Mouse (Mus musculus): ENCODE data around the gene Rnf31. TPM values are rescaled to one million over a fixed set of nuclear protein-coding genes. Genes with fewer than 3 reads are reported as not detected.

Rnf31 gene
- total and polyA plus RNA-seq, 3 experiments, result 19.7 to 30.9 (median 27.5) TPM

- peak; percentile 93 to 96 for DNase-seq
- intact Hi-C loops (cut with DNase I), result loop anchor here (2.0 kb wide), 1 partner anchor 14 kb away; no protein-coding TSS in a partner anchor
- H3K36me3 ChIP-seq (ENCODE audit: control insufficient read depth, insufficient read depth, low read length), result peaks cover 4% of the 10 kb centered on the region; the same call in 1 of the 2 replicates
These were observed 669 bp upstream of the Rnf31 start, which contains the start of gene Psme2 for GRCm38 (mm10) chr14:55590748-55591330. Gene Psme2, minus strand, starts transcription at chr14:55591113.

GRCm38 (mm10) chr14:55592226-55592625, 718 bp downstream of the Rnf31 start:
- Histone ChIP-seq H3K27ac (peak overlapping the region; percentile 97), H3K36me3 (ENCODE audit: control insufficient read depth, insufficient read depth, low read length) (peaks cover 4% of the 10 kb centered on the region; the same call in 1 of the 2 replicates), H3K9ac (ENCODE audit: low read depth, low read length) (peak overlapping the region; percentile 98), H3K27me3 (ENCODE audit: control insufficient read depth, insufficient read depth, low read length) (no peaks in the 10 kb centered on the region), H3K4me3 (peak overlapping the region; percentile 72), H3K79me2 (replicated peaks; ENCODE audit: control insufficient read depth, insufficient read depth, low read length) (peaks cover 3% of the 10 kb centered on the region; the same call in 1 of the 2 replicates), H3K4me1 (ENCODE audit: control insufficient read depth, insufficient read depth, low read length) (peaks cover 7% of the 10 kb centered on the region)
- 2% methylated on average over 16 of the region's 16 CpGs for WGBS
- no peak for TF ChIP-seq CTCF (IDR thresholded peaks at IDR 0.05)
- TF ChIP-seq POLR2A (IDR thresholded peaks at IDR 0.05; ENCODE audit: insufficient read depth, low read depth, low read length), result no peak
- TF ChIP-seq EP300 (IDR thresholded peaks at IDR 0.05; ENCODE audit: insufficient read depth, low read depth, low read length), result no peak
- DNase-seq, result no peak
- intact Hi-C loops (cut with DNase I), result no loop called here

More at GRCm38 (mm10) chr14:55590748-55591330, 669 bp upstream of the Rnf31 start, which contains the start of gene Psme2:
- H3K27me3 ChIP-seq (ENCODE audit: control insufficient read depth, insufficient read depth, low read length), result no peaks in the 10 kb centered on the region
- H3K27ac ChIP-seq, result peak within 1 kb of the TSS; percentile 97
- TF ChIP-seq POLR2A (IDR thresholded peaks at IDR 0.05; ENCODE audit: insufficient read depth, low read depth, low read length), result peak; percentile 84
- no peak for TF ChIP-seq EP300 (IDR thresholded peaks at IDR 0.05; ENCODE audit: insufficient read depth, low read depth, low read length)
- H3K79me2 ChIP-seq (replicated peaks; ENCODE audit: control insufficient read depth, insufficient read depth, low read length), result peaks cover 3% of the 10 kb centered on the region; the same call in 1 of the 2 replicates
- WGBS, result under 1% methylated on average over 22 of the region's 22 CpGs
- peaks cover 7% of the 10 kb centered on the region for H3K4me1 ChIP-seq (ENCODE audit: control insufficient read depth, insufficient read depth, low read length)
- H3K4me3 ChIP-seq, result peak within 1 kb of the TSS; percentile 81
- H3K9ac ChIP-seq (ENCODE audit: low read depth, low read length), result peak within 1 kb of the TSS; percentile 98

GRCm38 (mm10) chr14:55596036-55596690, 4.7 kb downstream of the Rnf31 start:
- no peak overlapping the region for H3K9ac ChIP-seq (ENCODE audit: low read depth, low read length)
- H3K79me2 ChIP-seq (replicated peaks; ENCODE audit: control insufficient read depth, insufficient read depth, low read length), result peaks cover 3% of the 10 kb centered on the region; the same call in 1 of the 2 replicates
- H3K4me3 ChIP-seq, result no peak overlapping the region
- no peaks in the 10 kb centered on the region; the same call in 1 of the 2 replicates for H3K36me3 ChIP-seq (ENCODE audit: control insufficient read depth, insufficient read depth, low read length)
- TF ChIP-seq POLR2A (IDR thresholded peaks at IDR 0.05; ENCODE audit: insufficient read depth, low read depth, low read length) (no peak), CTCF (IDR thresholded peaks at IDR 0.05) (no peak), EP300 (IDR thresholded peaks at IDR 0.05; ENCODE audit: insufficient read depth, low read depth, low read length) (no peak)
- intact Hi-C loops (cut with DNase I), result no loop called here
- H3K4me1 ChIP-seq (ENCODE audit: control insufficient read depth, insufficient read depth, low read length), result peaks cover 7% of the 10 kb centered on the region
- no peaks in the 10 kb centered on the region for H3K27me3 ChIP-seq (ENCODE audit: control insufficient read depth, insufficient read depth, low read length)
- DNase-seq, result no peak
- 70% methylated on average over 13 of the region's 13 CpGs for WGBS
- H3K27ac ChIP-seq, result no peak overlapping the region

- intact Hi-C loops (cut with DNase I), result no loop called here
- Histone ChIP-seq H3K4me1 (ENCODE audit: control insufficient read depth, insufficient read depth, low read length) (peaks cover 5% of the 10 kb centered on the region), H3K36me3 (ENCODE audit: control insufficient read depth, insufficient read depth, low read length) (no peaks in the 10 kb centered on the region), H3K4me3 (no peak overlapping the region), H3K79me2 (replicated peaks; ENCODE audit: control insufficient read depth, insufficient read depth, low read length) (peaks cover 2% of the 10 kb centered on the region; the same call in 1 of the 2 replicates), H3K27ac (no peak overlapping the region), H3K27me3 (ENCODE audit: control insufficient read depth, insufficient read depth, low read length) (no peaks in the 10 kb centered on the region), H3K9ac (ENCODE audit: low read depth, low read length) (no peak overlapping the region)
- WGBS, result 96% methylated on average over 21 of the region's 21 CpGs
- TF ChIP-seq CTCF (IDR thresholded peaks at IDR 0.05) (no peak), POLR2A (IDR thresholded peaks at IDR 0.05; ENCODE audit: insufficient read depth, low read depth, low read length) (no peak), EP300 (IDR thresholded peaks at IDR 0.05; ENCODE audit: insufficient read depth, low read depth, low read length) (no peak)
- no peak for DNase-seq
These were observed 7.2 kb downstream of the Rnf31 start for GRCm38 (mm10) chr14:55598521-55599390.

- DNase-seq, result no peak
- H3K36me3 ChIP-seq (ENCODE audit: control insufficient read depth, insufficient read depth, low read length), result peaks cover 10% of the 10 kb centered on the region
- 67% methylated on average over 7 of the region's 7 CpGs for WGBS
- no peaks in the 10 kb centered on the region for H3K27me3 ChIP-seq (ENCODE audit: control insufficient read depth, insufficient read depth, low read length)
- intact Hi-C loops (cut with DNase I), result loop anchor here (2.0 to 5.0 kb wide), 2 partner anchors 42 to 106 kb away; partner anchors contain the start of genes A730061H03Rik and Dcaf11
- H3K79me2 ChIP-seq (replicated peaks; ENCODE audit: control insufficient read depth, insufficient read depth, low read length), result no peaks in the 10 kb centered on the region
- H3K4me1 ChIP-seq (ENCODE audit: control insufficient read depth, insufficient read depth, low read length), result peaks cover 12% of the 10 kb centered on the region
- H3K27ac ChIP-seq, result peak within 1 kb of the TSS; percentile 97
- H3K4me3 ChIP-seq, result peak within 1 kb of the TSS; percentile 71
- H3K9ac ChIP-seq (ENCODE audit: low read depth, low read length), result peak within 1 kb of the TSS; percentile 76
- no peak for TF ChIP-seq POLR2A (IDR thresholded peaks at IDR 0.05; ENCODE audit: insufficient read depth, low read depth, low read length)
- TF ChIP-seq EP300 (IDR thresholded peaks at IDR 0.05; ENCODE audit: insufficient read depth, low read depth, low read length), result no peak
- TF ChIP-seq CTCF (IDR thresholded peaks at IDR 0.05), result no peak
These were observed 11.7 kb downstream of the Rnf31 start, which contains the start of gene Irf9 for GRCm38 (mm10) chr14:55603271-55603632. Gene Irf9, plus strand, starts transcription at chr14:55603571.
